Mouse (Mus musculus) liver, embryonic 12.5 days (tissue): ENCODE measurements around the gene Wdfy4. TPM values are rescaled to one million over a fixed set of nuclear protein-coding genes. Genes with fewer than 3 reads are reported as not detected.
A peak's percentile ranks its signal among the peaks of the same experiment; 100 is the strongest.

Experiments used
- ATAC-seq: fragments of 200-750 bp; cut with Nextera tagmentation; 2 replicates; pipeline ENCODE4 v1.8.0; 2017; ENCODE audit warnings: moderate number of reproducible peaks, mild to moderate bottlenecking, moderate library complexity
- H3K27ac ChIP-seq: fragments of 300-500 bp; sonication (generic); 2 replicates; pipeline ENCODE4 v1.5.1; 2016; ENCODE audit warnings: mild to moderate bottlenecking
- H3K27me3 ChIP-seq: fragments of 300-500 bp; sonication (generic); replicated peaks from 2 replicates; pipeline ENCODE4 v1.6.1; 2016; ENCODE audit warnings: mild to moderate bottlenecking, moderate library complexity
- H3K36me3 ChIP-seq: fragments of 300-500 bp; sonication (generic); 2 replicates; pipeline ENCODE4 v1.6.1; 2016; ENCODE audit warnings: mild to moderate bottlenecking, moderate library complexity
- H3K4me1 ChIP-seq: fragments of 300-500 bp; sonication (generic); 2 replicates; pipeline ENCODE4 v1.6.1; 2016
- H3K4me2 ChIP-seq: fragments of 300-500 bp; sonication (generic); 2 replicates; pipeline ENCODE4 v1.6.1; 2016; ENCODE audit warnings: mild to moderate bottlenecking, moderate library complexity
- H3K4me3 ChIP-seq: fragments of 300-500 bp; sonication (generic); 2 replicates; pipeline ENCODE4 v1.5.1; 2016; ENCODE audit warnings: mild to moderate bottlenecking, moderate library complexity
- H3K9ac ChIP-seq: fragments of 300-500 bp; sonication (generic); 2 replicates; pipeline ENCODE4 v1.6.1; 2016; ENCODE audit warnings: mild to moderate bottlenecking, moderate library complexity
- H3K9me3 ChIP-seq: fragments of 300-500 bp; sonication (generic); replicated peaks from 2 replicates; pipeline ENCODE4 v1.6.1; 2016; ENCODE audit warnings: mild to moderate bottlenecking, moderate library complexity
- WGBS: fragments of 180-500 bp; shearing (Covaris S2); methylation state at CpG from one replicate; pipeline ENCODE4 v1.1.7; 2016; ENCODE audit not compliant: insufficient replicate concordance; 5-methylcytosine and 5-hydroxymethylcytosine counted together
- polyA plus RNA-seq: library from polyadenylated mRNA; unstranded; fragments of >200 nt; fragmentation: Nextera tagmentation; extraction: Ambion mirVana; gene quantifications from 2 replicates; pipeline ENCODE4 v1.2.1, GENCODE M21; 2016

Wdfy4 gene
- 1.6 and 2.1 TPM in 2 replicates for polyA plus RNA-seq

GRCm38 (mm10) chr14:33185068-33185800, at the start of gene Wdfy4:
Wdfy4 (minus strand) TSS chr14:33185508.
- WGBS, result 29% methylated on average over 11 of the region's 11 CpGs

GRCm38 (mm10) chr14:33232048-33232447, 46.7 kb upstream of the Wdfy4 start:
- H3K27me3 ChIP-seq, result no peaks in the 10 kb centered on the region
- no peak for ATAC-seq
- no peak overlapping the region for H3K4me2 ChIP-seq
- H3K36me3 ChIP-seq, result no peaks in the 10 kb centered on the region
- H3K9ac ChIP-seq, result no peak overlapping the region
- H3K27ac ChIP-seq, result no peak overlapping the region
- no peak overlapping the region for H3K4me3 ChIP-seq
- H3K4me1 ChIP-seq, result 0 out of 2 replicates have a peak, but pooled peaks cover 5% of the 10 kb centered on the region
- H3K9me3 ChIP-seq, result no peaks in the 10 kb centered on the region
- WGBS, result 25% methylated on average over 5 of the region's 5 CpGs

More at GRCm38 (mm10) chr14:33185068-33185800, at the start of gene Wdfy4:
- Histone ChIP-seq H3K27me3 (no peaks in the 10 kb centered on the region), H3K4me2 (peak within 1 kb of the TSS; percentile 39), H3K36me3 (no peaks in the 10 kb centered on the region), H3K27ac (no peak within 1 kb of the TSS), H3K9me3 (no peaks in the 10 kb centered on the region), H3K4me3 (peak within 1 kb of the TSS; percentile 36), H3K4me1 (no peaks in the 10 kb centered on the region), H3K9ac (0 out of 2 replicates have a peak within 1 kb of the TSS, but pooled peaks have one; percentile 13)
- peak; percentile 44; the same call in 1 of the 2 replicates for ATAC-seq

GRCm38 (mm10) chr14:33231311-33231710, 46.0 kb upstream of the Wdfy4 start:
- no peaks in the 10 kb centered on the region for H3K27me3 ChIP-seq
- ATAC-seq, result no peak
- no peak overlapping the region for H3K9ac ChIP-seq
- no peak overlapping the region for H3K27ac ChIP-seq
- H3K4me2 ChIP-seq, result no peak overlapping the region
- H3K4me3 ChIP-seq, result no peak overlapping the region
- 37% methylated on average over 3 of the region's 3 CpGs for WGBS
- H3K36me3 ChIP-seq, result no peaks in the 10 kb centered on the region
- 0 out of 2 replicates have a peak, but pooled peaks cover 5% of the 10 kb centered on the region for H3K4me1 ChIP-seq
- no peaks in the 10 kb centered on the region for H3K9me3 ChIP-seq

- H3K4me1 ChIP-seq, result 0 out of 2 replicates have a peak, but pooled peaks cover 5% of the 10 kb centered on the region
- H3K4me3 ChIP-seq, result no peak overlapping the region
- ATAC-seq, result no peak
- 68% methylated on average over 4 of the region's 4 CpGs for WGBS
- H3K27ac ChIP-seq, result no peak overlapping the region
- no peaks in the 10 kb centered on the region for H3K27me3 ChIP-seq
- H3K9ac ChIP-seq, result no peak overlapping the region
- no peaks in the 10 kb centered on the region for H3K36me3 ChIP-seq
- H3K9me3 ChIP-seq, result no peaks in the 10 kb centered on the region
- H3K4me2 ChIP-seq, result no peak overlapping the region
Measured at GRCm38 (mm10) chr14:33230672-33231071, 45.4 kb upstream of the Wdfy4 start.

- H3K27ac ChIP-seq, result no peak overlapping the region
- no peak for ATAC-seq
Measured at GRCm38 (mm10) chr14:33225235-33225634, 39.9 kb upstream of the Wdfy4 start.

GRCm38 (mm10) chr14:33216343-33217208, 31.3 kb upstream of the Wdfy4 start:
- Histone ChIP-seq H3K4me3 (no peak overlapping the region), H3K9me3 (no peaks in the 10 kb centered on the region), H3K4me2 (no peak overlapping the region), H3K27ac (no peak overlapping the region), H3K27me3 (peaks cover 46% of the 10 kb centered on the region), H3K36me3 (no peaks in the 10 kb centered on the region), H3K4me1 (peaks cover 16% of the 10 kb centered on the region), H3K9ac (no peak overlapping the region)
- WGBS, result 60% methylated on average over 19 of the region's 19 CpGs
- ATAC-seq, result no peak

More at GRCm38 (mm10) chr14:33225235-33225634, 39.9 kb upstream of the Wdfy4 start:
- H3K9me3 ChIP-seq, result no peaks in the 10 kb centered on the region
- no peak overlapping the region for H3K4me3 ChIP-seq
- no peaks in the 10 kb centered on the region for H3K36me3 ChIP-seq
- WGBS, result 57% methylated on average over 4 of the region's 4 CpGs
- no peak overlapping the region for H3K4me2 ChIP-seq
- H3K27me3 ChIP-seq, result no peaks in the 10 kb centered on the region
- no peak overlapping the region for H3K9ac ChIP-seq
- no peaks in the 10 kb centered on the region for H3K4me1 ChIP-seq

- 50% methylated on average over 1 of the region's 1 CpGs for WGBS
- Histone ChIP-seq H3K9ac (no peak overlapping the region), H3K27me3 (peaks cover 46% of the 10 kb centered on the region), H3K4me1 (peaks cover 16% of the 10 kb centered on the region), H3K4me3 (no peak overlapping the region), H3K36me3 (no peaks in the 10 kb centered on the region), H3K4me2 (no peak overlapping the region), H3K9me3 (no peaks in the 10 kb centered on the region), H3K27ac (no peak overlapping the region)
- ATAC-seq, result no peak
Measured at GRCm38 (mm10) chr14:33215163-33215562, 29.9 kb upstream of the Wdfy4 start.

- peaks cover 16% of the 10 kb centered on the region for H3K4me1 ChIP-seq
- ATAC-seq, result peak; percentile 31; the same call in 1 of the 2 replicates
- no peak overlapping the region for H3K27ac ChIP-seq
- 10% methylated on average over 4 of the region's 4 CpGs for WGBS
- no peak overlapping the region for H3K9ac ChIP-seq
- H3K36me3 ChIP-seq, result no peaks in the 10 kb centered on the region
- no peak overlapping the region for H3K4me3 ChIP-seq
- peaks cover 46% of the 10 kb centered on the region for H3K27me3 ChIP-seq
- H3K9me3 ChIP-seq, result no peaks in the 10 kb centered on the region
- H3K4me2 ChIP-seq, result peak overlapping the region; percentile 48
Measured at GRCm38 (mm10) chr14:33214767-33215128, 29.4 kb upstream of the Wdfy4 start.

- Histone ChIP-seq H3K4me2 (peak within 1 kb of the TSS; percentile 48), H3K9me3 (no peaks in the 10 kb centered on the region), H3K4me1 (peaks cover 16% of the 10 kb centered on the region), H3K4me3 (no peak within 1 kb of the TSS), H3K27ac (no peak within 1 kb of the TSS), H3K36me3 (no peaks in the 10 kb centered on the region), H3K27me3 (peaks cover 42% of the 10 kb centered on the region), H3K9ac (no peak within 1 kb of the TSS)
- 10% methylated on average over 28 of the region's 28 CpGs for WGBS
- ATAC-seq, result peak; percentile 91
Measured at GRCm38 (mm10) chr14:33213823-33214766, 28.8 kb upstream of the Wdfy4 start, which contains the start of gene Arhgap22. Arhgap22 (plus strand) TSS chr14:33214026.

- H3K4me3 ChIP-seq, result no peak overlapping the region
- ATAC-seq, result no peak
- WGBS, result 71% methylated on average over 12 of the region's 12 CpGs
- peaks cover 16% of the 10 kb centered on the region for H3K4me1 ChIP-seq
- H3K9ac ChIP-seq, result no peak overlapping the region
- no peaks in the 10 kb centered on the region for H3K9me3 ChIP-seq
- no peaks in the 10 kb centered on the region for H3K36me3 ChIP-seq
- peaks cover 42% of the 10 kb centered on the region for H3K27me3 ChIP-seq
- no peak overlapping the region for H3K27ac ChIP-seq
- H3K4me2 ChIP-seq, result no peak overlapping the region
Measured at GRCm38 (mm10) chr14:33212958-33213309, 27.6 kb upstream of the Wdfy4 start.

GRCm38 (mm10) chr14:33212271-33212957, 27.1 kb upstream of the Wdfy4 start:
- ATAC-seq, result no peak
- peaks cover 16% of the 10 kb centered on the region for H3K4me1 ChIP-seq
- WGBS, result 61% methylated on average over 5 of the region's 5 CpGs
- no peaks in the 10 kb centered on the region for H3K9me3 ChIP-seq
- H3K4me3 ChIP-seq, result no peak overlapping the region
- H3K27me3 ChIP-seq, result peaks cover 39% of the 10 kb centered on the region
- no peaks in the 10 kb centered on the region for H3K36me3 ChIP-seq
- no peak overlapping the region for H3K27ac ChIP-seq
- H3K9ac ChIP-seq, result no peak overlapping the region
- no peak overlapping the region for H3K4me2 ChIP-seq
